Mouse (Mus musculus) ES-E14 (cell line): ENCODE results near the gene 1700024P04Rik.

Experiments used
- CHD2 ChIP-seq: IDR thresholded peaks from 2 replicates; pipeline ENCODE4 v1.6.1; 2014; ENCODE audit warnings: mild to moderate bottlenecking, low read depth, low read length, inconsistent platforms
- HCFC1 ChIP-seq: IDR thresholded peaks from 2 replicates; pipeline ENCODE4 v1.6.1; 2012; ENCODE audit warnings: low read length, inconsistent platforms, borderline replicate concordance; ENCODE audit not compliant: insufficient read depth
- MAFK ChIP-seq: IDR thresholded peaks from 2 replicates; pipeline ENCODE4 v1.6.1; 2014; ENCODE audit warnings: mild to moderate bottlenecking, low read depth, low read length, inconsistent platforms; ENCODE audit not compliant: insufficient read depth
- ZC3H11A ChIP-seq: IDR thresholded peaks from 2 replicates; pipeline ENCODE4 v1.6.1; 2012; ENCODE audit warnings: low read depth, mild to moderate bottlenecking, inconsistent platforms, low read length, borderline replicate concordance
- ZNF384 ChIP-seq: IDR thresholded peaks from 2 replicates; pipeline ENCODE4 v1.6.1; 2012; ENCODE audit warnings: low read depth, low read length, inconsistent platforms

DNA sequence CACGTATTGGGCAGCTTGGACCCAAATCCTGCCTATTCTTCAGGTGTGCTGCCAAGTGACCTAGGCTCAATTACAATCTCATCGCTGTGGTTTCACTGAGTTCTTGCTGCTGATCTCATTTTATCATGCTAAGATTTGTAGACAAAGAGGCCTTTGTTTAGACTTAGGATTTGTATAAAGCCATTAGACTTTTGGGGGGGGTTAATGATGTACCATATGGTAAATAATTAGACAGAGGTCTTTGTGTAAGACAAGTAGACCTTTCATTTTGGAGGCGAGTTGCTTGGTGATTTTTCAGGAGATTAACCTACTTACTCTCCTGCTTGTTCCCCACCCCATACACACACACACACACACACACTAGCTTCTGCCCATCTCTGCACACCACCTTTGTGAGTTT, 38.5 kb downstream of the 1700024P04Rik start:
- no peak for TF ChIP-seq MAFK
- no peak for TF ChIP-seq ZNF384
- TF ChIP-seq ZC3H11A: no peak
- no peak for TF ChIP-seq HCFC1
- TF ChIP-seq CHD2: no peak
